Comparison of ENCODE assay signal across 11 mouse cellular contexts in the genomic region with DNA sequence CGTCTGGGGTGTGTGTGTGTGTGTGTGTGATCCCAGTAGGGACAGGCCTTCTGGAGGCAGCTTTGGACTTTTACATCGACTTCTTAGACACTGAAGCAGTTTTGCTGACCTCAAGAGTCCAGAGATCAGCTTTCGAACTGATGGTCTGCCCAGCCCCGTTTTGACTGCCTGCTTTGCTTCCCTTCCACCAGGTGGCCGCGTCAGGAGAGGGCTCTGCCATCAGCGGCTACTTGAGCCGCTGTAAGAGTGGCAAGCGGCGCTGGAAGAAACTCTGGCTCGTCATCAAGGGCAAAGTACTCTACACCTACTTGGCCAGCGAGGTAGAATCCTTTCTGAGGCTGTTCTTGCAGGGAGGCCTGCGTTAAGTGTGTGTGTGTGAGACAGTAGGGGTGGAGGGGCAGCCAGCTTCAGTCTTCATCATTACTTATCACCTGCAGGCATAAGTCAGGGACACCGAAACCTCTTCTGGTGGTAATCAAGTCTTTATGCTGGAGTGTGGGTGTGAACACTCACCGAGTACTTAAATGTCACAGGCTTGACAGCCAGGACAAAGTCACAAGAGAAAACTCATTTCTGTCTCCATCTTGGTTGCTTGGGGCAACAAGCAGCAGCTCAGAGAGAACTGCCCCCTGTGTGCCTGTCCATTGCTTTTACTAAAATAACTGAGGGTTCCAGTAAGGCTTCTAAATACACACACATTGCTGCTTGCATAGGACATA. TPM values are rescaled to one million over a fixed set of nuclear protein-coding genes. Genes with fewer than 3 reads are reported as not detected.
DNase-seq lines count a peak whose midpoint lies in the region; ATAC-seq and TF ChIP-seq lines count a peak whose summit lies in the region.
"Had no signal": no experiment of that assay in that cellular context is flagged by ENCODE, and none has a peak within 500 bp of the region (broad histone marks: within the 10 kb centered on the region; RNA-seq: fewer than 3 reads in every experiment).

No protein-coding gene starts in this region.

- ATAC-seq in heart, embryonic 12.5 days (ENCODE audit: insufficient number of reproducible peaks, low FRiP score) = no peak

- H3K4me2 ChIP-seq in heart, embryonic 12.5 days = peak overlapping the region; percentile 12; the same call in 1 of the 2 replicates
- H3K4me2 ChIP-seq: embryonic facial prominence, embryonic 12.5 days; limb, embryonic 12.5 days; neural tube, embryonic 12.5 days had no signal

- H3K36me3 ChIP-seq in heart, embryonic 12.5 days = peaks cover 11% of the 10 kb centered on the region; the same call in 1 of the 2 replicates
- H3K36me3 ChIP-seq: embryonic facial prominence, embryonic 12.5 days; limb, embryonic 12.5 days; neural tube, embryonic 12.5 days had no signal

- no peak for TF ChIP-seq POLR2A in lung, adult 2 months (IDR thresholded peaks at IDR 0.05; ENCODE audit: borderline replicate concordance, extremely low read depth, low read depth, low read length)
- no peak for TF ChIP-seq POLR2A in cerebellum, adult 2 months (IDR thresholded peaks at IDR 0.05; ENCODE audit: borderline replicate concordance, insufficient read depth, low read length)

- TF ChIP-seq CTCF in lung, adult 2 months (IDR thresholded peaks at IDR 0.05; ENCODE audit: insufficient read depth, low read length) = no peak; the same call in 1 of the 2 replicates
- no peak for TF ChIP-seq CTCF in cerebellum, adult 2 months (IDR thresholded peaks at IDR 0.05; ENCODE audit: borderline replicate concordance, insufficient read depth, low read depth, low read length)

- intact Hi-C loops in heart, postnatal 10 days (cut with DNase I) = no loop called here
- intact Hi-C loops in gastrocnemius, postnatal 14 days (cut with DNase I; ENCODE audit: low total_unique reads) = no loop called here

- peaks cover 18% of the 10 kb centered on the region for H3K27me3 ChIP-seq in heart, embryonic 12.5 days (replicated peaks)
- H3K27me3 ChIP-seq in cerebellum, adult 2 months (ENCODE audit: control insufficient read depth, insufficient read depth, low read length) = no peaks in the 10 kb centered on the region
- H3K27me3 ChIP-seq: embryonic facial prominence, embryonic 12.5 days; limb, embryonic 12.5 days; neural tube, embryonic 12.5 days had no signal

- DNase-seq in heart, postnatal 10 days = no peak
- peak; percentile 12 for DNase-seq in ES-CJ7 (ENCODE audit: low read depth, low spot score)
- DNase-seq in gastrocnemius, postnatal 14 days = peak; percentile 47
- peak; percentile 26 for DNase-seq in lung, adult 2 months
- DNase-seq in cerebellum, adult 2 months = no peak
- DNase-seq in left cerebral cortex, adult 9 months (ENCODE audit: low spot score in 2 of 2) = no peak
- no peak for DNase-seq in spleen, postnatal 36 days (ENCODE audit: low spot score in 2 of 2)

- H3K4me3 ChIP-seq in heart, embryonic 12.5 days = no peak overlapping the region
- H3K4me3 ChIP-seq in lung, adult 2 months (replicated peaks; ENCODE audit: extremely low read depth, low read depth, low read length) = no peak overlapping the region
- H3K4me3 ChIP-seq in cerebellum, adult 2 months (replicated peaks; ENCODE audit: insufficient read depth, low read depth, low read length) = no peak overlapping the region
- H3K4me3 ChIP-seq: embryonic facial prominence, embryonic 12.5 days; limb, embryonic 12.5 days; neural tube, embryonic 12.5 days had no signal

- H3K9ac ChIP-seq in heart, embryonic 12.5 days = no peak overlapping the region
- H3K9ac ChIP-seq: embryonic facial prominence, embryonic 12.5 days; limb, embryonic 12.5 days; neural tube, embryonic 12.5 days had no signal

- H3K27ac ChIP-seq in heart, embryonic 12.5 days (ENCODE audit: poor library complexity, severe bottlenecking) = no peak overlapping the region
- no peak overlapping the region for H3K27ac ChIP-seq in cerebellum, adult 2 months (ENCODE audit: insufficient read depth, low read length)
- H3K27ac ChIP-seq: embryonic facial prominence, embryonic 12.5 days; limb, embryonic 12.5 days; neural tube, embryonic 12.5 days had no signal

- 46% methylated on average over 15 of the region's 15 CpGs for WGBS in heart, embryonic 12.5 days
- 46% methylated on average over 15 of the region's 15 CpGs for WGBS in lung, adult 2 months
- WGBS in cerebellum, adult 2 months = 42% methylated on average over 15 of the region's 15 CpGs

- 0 out of 2 replicates have a peak, but pooled peaks cover 5% of the 10 kb centered on the region for H3K4me1 ChIP-seq in heart, embryonic 12.5 days (replicated peaks)
- no peaks in the 10 kb centered on the region for H3K4me1 ChIP-seq in lung, adult 2 months (ENCODE audit: control insufficient read depth, insufficient read depth, low read length)
- no peaks in the 10 kb centered on the region for H3K4me1 ChIP-seq in cerebellum, adult 2 months (ENCODE audit: control insufficient read depth, insufficient read depth, low read length)
- H3K4me1 ChIP-seq: embryonic facial prominence, embryonic 12.5 days; limb, embryonic 12.5 days; neural tube, embryonic 12.5 days had no signal

- no peaks in the 10 kb centered on the region for H3K9me3 ChIP-seq in heart, embryonic 12.5 days (replicated peaks)
- H3K9me3 ChIP-seq: embryonic facial prominence, embryonic 12.5 days; limb, embryonic 12.5 days; neural tube, embryonic 12.5 days had no signal

RNA-seq across cellular contexts. Expression of a gene that starts 19.9 kb away (rescaled TPM):
- 18.5 and 21.3 TPM in 2 replicates for polyA plus RNA-seq in heart, embryonic 12.5 days (2016; fragmentation: Nextera tagmentation; extraction: Ambion mirVana)
- total RNA-seq in heart, postnatal 10 days (2021) = 10 to 100 TPM; 40.7 to 40.8 TPM
- total RNA-seq in gastrocnemius, postnatal 14 days (2021) = 10 to 100 TPM; 20.4 to 24.0 TPM
- 15.0 and 22.1 TPM in 2 replicates for polyA plus RNA-seq in lung, adult 2 months (2012; rRNA removed)
- 36.6 and 37.9 TPM in 2 replicates for polyA plus RNA-seq in cerebellum, adult 2 months (2012; rRNA removed)

Comparison
In these comparisons a context has a peak if more than half of its experiments do, and no peak if none do; other contexts are left out.
1. DNase-seq: peak in ES-CJ7 (single experiment), gastrocnemius, postnatal 14 days (single experiment) and lung, adult 2 months (single experiment); none in heart, postnatal 10 days (0 of 2), cerebellum, adult 2 months (0 of 2), left cerebral cortex, adult 9 months (0 of 2) and spleen, postnatal 36 days (0 of 2).